Mouse (Mus musculus): Measurements from ENCODE around the gene Gm49027. TPM values are rescaled to one million over a fixed set of nuclear protein-coding genes. Genes with fewer than 3 reads are reported as not detected.
"Not testable (repeated sequence)": the region's sequence is repeated elsewhere in the genome, so short reads cannot be mapped to it uniquely, and the experiment has no call there.

The Gm49027 gene
- polyA plus RNA-seq, 1 experiment from 2014 or later: 0.24 TPM

GRCm38 (mm10) chr5:123523692-123524392 lies 1.4 kb downstream of the Gm49027 start, which contains the start of gene Diablo:
TSS of gene Diablo (minus strand) at chr5:123524176.
- Histone ChIP-seq H3K27me3 (replicated peaks; ENCODE audit: low read depth, poor library complexity, severe bottlenecking) (no peaks in the 10 kb centered on the region), H3K9me3 (no peaks in the 10 kb centered on the region), H3K4me3 (peak within 1 kb of the TSS; percentile 80), H3K27ac (replicated peaks) (peak within 1 kb of the TSS; percentile 84), H3K36me3 (replicated peaks) (peaks cover 27% of the 10 kb centered on the region), H3K4me1 (peaks cover 30% of the 10 kb centered on the region)
- whole genome bisulfite sequencing: under 1% methylated on average over 82 of the region's 82 CpGs
- peak; percentile 99 for DNase-seq (ENCODE audit: low spot score)

GRCm38 (mm10) chr5:123522166-123522565 lies 3.1 kb downstream of the Gm49027 start:
- DNase-seq (ENCODE audit: low spot score): no peak
- no peaks in the 10 kb centered on the region for H3K27me3 ChIP-seq (replicated peaks; ENCODE audit: low read depth, poor library complexity, severe bottlenecking)
- peaks cover 30% of the 10 kb centered on the region for H3K4me1 ChIP-seq
- peaks cover 30% of the 10 kb centered on the region for H3K36me3 ChIP-seq (replicated peaks)
- no peaks in the 10 kb centered on the region for H3K9me3 ChIP-seq
- 0 out of 2 replicates have a peak overlapping the region, but pooled peaks have one; percentile 11 for H3K4me3 ChIP-seq
- no peak overlapping the region for H3K27ac ChIP-seq (replicated peaks)
- WGBS: 88% methylated on average over 1 of the region's 1 CpGs

- H3K9me3 ChIP-seq: no peaks in the 10 kb centered on the region
- 89% methylated on average over 1 of the region's 1 CpGs for WGBS
- H3K27me3 ChIP-seq (replicated peaks; ENCODE audit: low read depth, poor library complexity, severe bottlenecking): no peaks in the 10 kb centered on the region
- DNase-seq (ENCODE audit: low spot score): no peak
- peaks cover 30% of the 10 kb centered on the region for H3K4me1 ChIP-seq
- no peak overlapping the region; the same call in 1 of the 2 replicates for H3K4me3 ChIP-seq
- peaks cover 33% of the 10 kb centered on the region for H3K36me3 ChIP-seq (replicated peaks)
- H3K27ac ChIP-seq (replicated peaks): no peak overlapping the region
Observed at GRCm38 (mm10) chr5:123521621-123522020, 3.7 kb downstream of the Gm49027 start.

GRCm38 (mm10) chr5:123520666-123521065 lies 4.6 kb downstream of the Gm49027 start:
- Histone ChIP-seq H3K4me3 (no peak overlapping the region), H3K9me3 (no peaks in the 10 kb centered on the region), H3K36me3 (replicated peaks) (peaks cover 43% of the 10 kb centered on the region), H3K27ac (replicated peaks) (no peak overlapping the region), H3K4me1 (peaks cover 30% of the 10 kb centered on the region), H3K27me3 (replicated peaks; ENCODE audit: low read depth, poor library complexity, severe bottlenecking) (no peaks in the 10 kb centered on the region)
- 88% methylated on average over 9 of the region's 9 CpGs for WGBS
- no peak for DNase-seq (ENCODE audit: low spot score)

- Histone ChIP-seq H3K27ac (replicated peaks) (no peak overlapping the region), H3K27me3 (replicated peaks; ENCODE audit: low read depth, poor library complexity, severe bottlenecking) (peaks cover 10% of the 10 kb centered on the region), H3K36me3 (replicated peaks) (peaks cover 88% of the 10 kb centered on the region), H3K4me1 (no peaks in the 10 kb centered on the region), H3K9me3 (no peaks in the 10 kb centered on the region), H3K4me3 (no peak overlapping the region)
- 90% methylated on average over 5 of the region's 5 CpGs for WGBS
- no peak for DNase-seq (ENCODE audit: low spot score)
Observed at GRCm38 (mm10) chr5:123514871-123515270, 10.4 kb downstream of the Gm49027 start.

- Histone ChIP-seq H3K4me1 (peaks cover 22% of the 10 kb centered on the region), H3K36me3 (replicated peaks) (peaks cover 61% of the 10 kb centered on the region), H3K27me3 (replicated peaks; ENCODE audit: low read depth, poor library complexity, severe bottlenecking) (peaks cover 34% of the 10 kb centered on the region), H3K27ac (replicated peaks) (no peak overlapping the region), H3K9me3 (no peaks in the 10 kb centered on the region), H3K4me3 (no peak overlapping the region)
- WGBS: 81% methylated on average over 3 of the region's 3 CpGs
- DNase-seq (ENCODE audit: low spot score): no peak
Observed at GRCm38 (mm10) chr5:123512102-123512501, 13.2 kb downstream of the Gm49027 start.

GRCm38 (mm10) chr5:123511426-123511825 lies 13.9 kb downstream of the Gm49027 start:
- H3K27me3 ChIP-seq (replicated peaks; ENCODE audit: low read depth, poor library complexity, severe bottlenecking): peaks cover 41% of the 10 kb centered on the region
- not testable (repeated sequence) for DNase-seq (ENCODE audit: low spot score); H3K27ac ChIP-seq (replicated peaks); H3K9me3 ChIP-seq; H3K4me3 ChIP-seq
- H3K4me1 ChIP-seq: peaks cover 22% of the 10 kb centered on the region
- H3K36me3 ChIP-seq (replicated peaks): peaks cover 55% of the 10 kb centered on the region
- WGBS: 80% methylated on average over 3 of the region's 3 CpGs

- DNase-seq (ENCODE audit: low spot score): no peak
- H3K4me1 ChIP-seq: peaks cover 22% of the 10 kb centered on the region
- H3K36me3 ChIP-seq (replicated peaks): peaks cover 42% of the 10 kb centered on the region
- H3K27me3 ChIP-seq (replicated peaks; ENCODE audit: low read depth, poor library complexity, severe bottlenecking): peaks cover 46% of the 10 kb centered on the region
- 88% methylated on average over 5 of the region's 5 CpGs for WGBS
- no peak within 1 kb of the TSS for H3K4me3 ChIP-seq
- H3K9me3 ChIP-seq: no peaks in the 10 kb centered on the region
- H3K27ac ChIP-seq (replicated peaks): no peak within 1 kb of the TSS
Observed at GRCm38 (mm10) chr5:123510160-123510559, 15.1 kb downstream of the Gm49027 start, which contains the start of gene B3gnt4. TSS of gene B3gnt4 (plus strand) at chr5:123510460.

- peak overlapping the region; percentile 82 for H3K27ac ChIP-seq (replicated peaks)
- H3K9me3 ChIP-seq: no peaks in the 10 kb centered on the region
- DNase-seq (ENCODE audit: low spot score): no peak
- WGBS: 7% methylated on average over 12 of the region's 12 CpGs
- peaks cover 46% of the 10 kb centered on the region for H3K27me3 ChIP-seq (replicated peaks; ENCODE audit: low read depth, poor library complexity, severe bottlenecking)
- peaks cover 32% of the 10 kb centered on the region for H3K36me3 ChIP-seq (replicated peaks)
- H3K4me1 ChIP-seq: peaks cover 25% of the 10 kb centered on the region
- peak overlapping the region; percentile 70 for H3K4me3 ChIP-seq
Observed at GRCm38 (mm10) chr5:123508921-123509320, 16.4 kb downstream of the Gm49027 start.

GRCm38 (mm10) chr5:123507936-123508723 lies 17.2 kb downstream of the Gm49027 start:
- peak overlapping the region; percentile 82 for H3K27ac ChIP-seq (replicated peaks)
- H3K9me3 ChIP-seq: no peaks in the 10 kb centered on the region
- H3K36me3 ChIP-seq (replicated peaks): peaks cover 28% of the 10 kb centered on the region
- peak; percentile 94 for DNase-seq (ENCODE audit: low spot score)
- under 1% methylated on average over 59 of the region's 59 CpGs for WGBS
- peak overlapping the region; percentile 70 for H3K4me3 ChIP-seq
- peaks cover 30% of the 10 kb centered on the region for H3K4me1 ChIP-seq
- H3K27me3 ChIP-seq (replicated peaks; ENCODE audit: low read depth, poor library complexity, severe bottlenecking): peaks cover 46% of the 10 kb centered on the region

- DNase-seq (ENCODE audit: low spot score): no peak
- H3K27me3 ChIP-seq (replicated peaks; ENCODE audit: low read depth, poor library complexity, severe bottlenecking): peaks cover 23% of the 10 kb centered on the region
- H3K9me3 ChIP-seq: no peaks in the 10 kb centered on the region
- peaks cover 21% of the 10 kb centered on the region for H3K4me1 ChIP-seq
- no peak overlapping the region for H3K27ac ChIP-seq (replicated peaks)
- no peak overlapping the region for H3K4me3 ChIP-seq
- 82% methylated on average over 4 of the region's 4 CpGs for WGBS
- H3K36me3 ChIP-seq (replicated peaks): no peaks in the 10 kb centered on the region
Observed at GRCm38 (mm10) chr5:123501973-123502372, 23.3 kb downstream of the Gm49027 start.

GRCm38 (mm10) chr5:123499717-123500116 lies 25.6 kb downstream of the Gm49027 start:
- no peak for DNase-seq (ENCODE audit: low spot score)
- Histone ChIP-seq H3K27me3 (replicated peaks; ENCODE audit: low read depth, poor library complexity, severe bottlenecking) (peaks cover 16% of the 10 kb centered on the region), H3K4me1 (peaks cover 27% of the 10 kb centered on the region), H3K36me3 (replicated peaks) (no peaks in the 10 kb centered on the region), H3K9me3 (no peaks in the 10 kb centered on the region), H3K4me3 (no peak overlapping the region), H3K27ac (replicated peaks) (no peak overlapping the region)
- 46% methylated on average over 4 of the region's 4 CpGs for WGBS
